Mouse (Mus musculus) c-Kit-positive CD71-positive TER-119-positive erythroid progenitor cells, embryonic 14.5 days (primary cell): ENCODE measurements around the gene Mybpc3.

Experiments
- DNase-seq: peaks from one replicate; pipeline ENCODE4 v3.0.0-alpha.2; 2013; ENCODE audit warnings: low spot score

The Mybpc3 gene

GRCm38 (mm10) chr2:91167629-91168028 is 49.7 kb downstream of the Mybpc3 start:
- DNase-seq, result no peak

DNA sequence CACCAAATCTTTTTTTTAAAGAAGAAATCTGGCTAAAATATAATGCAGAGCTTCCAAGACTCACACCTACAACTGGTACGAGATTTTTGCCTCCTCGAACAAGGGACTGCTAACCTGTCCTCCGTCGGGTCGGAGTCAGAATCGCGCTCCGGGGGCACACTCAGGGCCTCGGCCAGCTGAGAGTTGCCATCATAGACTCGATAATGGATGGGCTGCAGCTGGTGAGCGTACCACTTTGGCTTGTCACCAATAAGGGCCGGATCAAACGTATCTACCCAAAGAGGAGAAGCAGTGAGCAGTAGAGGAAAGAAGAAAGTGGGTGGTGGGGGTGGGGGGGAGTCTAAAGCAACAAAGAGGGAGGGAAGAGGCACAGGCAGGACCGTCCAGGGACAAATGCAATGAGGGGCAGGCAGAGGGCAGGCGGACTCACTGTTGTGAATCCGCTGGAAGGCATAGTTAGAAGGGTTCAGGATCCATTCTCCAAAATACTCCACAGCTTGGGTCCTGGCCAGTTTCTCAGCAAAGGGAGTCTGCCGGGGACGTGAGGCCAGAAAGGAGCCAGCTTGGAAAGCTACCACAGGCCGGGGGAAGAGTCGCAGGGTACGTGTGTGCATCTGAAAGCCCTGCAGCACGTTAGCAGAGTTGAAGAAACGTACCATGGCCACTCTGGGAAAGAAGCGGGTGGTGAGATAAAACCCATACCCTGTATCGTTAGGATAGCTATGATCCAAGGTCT is 51.8 kb downstream of the Mybpc3 start:
- DNase-seq, result no peak

GRCm38 (mm10) chr2:91175490-91175889 is 57.5 kb downstream of the Mybpc3 start:
- DNase-seq, result no peak

DNA sequence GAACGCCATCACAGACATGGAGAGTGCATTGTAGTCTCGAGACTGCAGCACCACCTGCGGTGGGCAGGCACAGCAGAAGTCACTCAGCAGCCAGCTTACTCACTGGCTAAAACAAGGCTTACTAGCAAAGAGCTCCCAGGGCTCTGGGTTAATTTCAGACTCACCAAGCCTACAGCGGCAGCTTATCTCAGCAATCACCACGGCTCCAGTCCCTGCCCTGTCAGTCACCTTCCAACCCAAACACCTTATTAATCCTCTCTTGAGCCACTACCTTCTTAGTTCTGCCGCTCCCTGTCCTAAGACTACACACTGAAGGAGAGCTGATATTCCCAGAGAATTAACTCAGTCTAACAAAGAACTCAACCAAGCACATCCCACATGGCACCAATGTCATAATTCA is 58.3 kb downstream of the Mybpc3 start:
- DNase-seq, result no peak

GRCm38 (mm10) chr2:91179825-91180224 is 61.9 kb downstream of the Mybpc3 start:
- no peak for DNase-seq

DNA sequence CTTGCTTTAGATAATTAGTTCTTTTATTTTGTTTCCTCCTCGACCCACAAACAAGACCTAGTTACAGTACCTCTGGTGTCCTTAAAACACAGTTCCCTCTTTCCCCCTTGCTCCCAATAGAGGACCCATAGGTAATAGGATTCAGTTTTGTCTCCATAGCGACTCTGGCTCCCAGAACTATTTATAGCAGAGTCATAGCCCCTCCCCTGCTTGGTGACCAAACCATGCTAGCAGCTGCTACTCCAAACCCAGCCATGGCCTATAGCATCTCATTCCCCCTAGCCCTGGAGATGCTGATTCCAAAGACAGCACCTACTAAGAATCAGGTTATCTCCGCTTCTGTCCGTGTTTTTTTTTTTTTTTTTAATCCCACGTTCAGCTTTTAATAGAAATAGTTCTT is 62.8 kb downstream of the Mybpc3 start:
- DNase-seq, result no peak

DNA sequence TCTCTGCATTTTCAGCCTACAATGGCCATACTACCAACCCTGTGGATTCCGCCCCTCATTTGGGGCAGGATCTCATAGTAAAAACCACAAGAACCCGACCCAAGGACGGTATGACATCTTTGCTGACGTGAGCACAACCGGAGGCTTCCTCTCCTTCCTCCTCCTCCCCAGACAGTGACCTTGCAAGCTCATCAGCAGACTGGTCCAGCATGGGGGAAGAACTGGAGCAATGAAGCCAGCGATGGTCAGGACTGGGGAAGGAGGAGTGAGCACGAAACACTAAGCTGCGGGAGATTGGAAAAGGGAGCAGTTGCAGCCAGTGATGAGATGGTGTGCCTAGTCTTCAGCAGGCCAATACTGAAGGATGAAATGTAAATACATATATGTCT is 64.1 kb downstream of the Mybpc3 start:
- no peak for DNase-seq

- DNase-seq, result no peak
Measured at GRCm38 (mm10) chr2:91182405-91183147, 64.6 kb downstream of the Mybpc3 start.

GRCm38 (mm10) chr2:91183148-91183513 is 65.2 kb downstream of the Mybpc3 start:
- DNase-seq, result peak; percentile 97

GRCm38 (mm10) chr2:91183711-91184405 is 65.9 kb downstream of the Mybpc3 start, which contains the start of gene Madd:
Gene Madd (minus strand): TSS chr2:91183837.
- DNase-seq, result peak; percentile 56
